Mouse (Mus musculus) adrenal gland, adult (tissue): Measurements from ENCODE around the gene Fabp2.
"Not testable (repeated sequence)": the region's sequence is repeated elsewhere in the genome, so short reads cannot be mapped to it uniquely, and the experiment has no call there.

Experiments used
- DNase-seq, 2 experiments: peaks; one replicate each; pipeline ENCODE4 v3.0.0; 2022 to 2023; ENCODE audit warnings: low spot score in 1 of 2; ENCODE audit not compliant: inconsistent age in 2 of 2

Gene Fabp2

DNA sequence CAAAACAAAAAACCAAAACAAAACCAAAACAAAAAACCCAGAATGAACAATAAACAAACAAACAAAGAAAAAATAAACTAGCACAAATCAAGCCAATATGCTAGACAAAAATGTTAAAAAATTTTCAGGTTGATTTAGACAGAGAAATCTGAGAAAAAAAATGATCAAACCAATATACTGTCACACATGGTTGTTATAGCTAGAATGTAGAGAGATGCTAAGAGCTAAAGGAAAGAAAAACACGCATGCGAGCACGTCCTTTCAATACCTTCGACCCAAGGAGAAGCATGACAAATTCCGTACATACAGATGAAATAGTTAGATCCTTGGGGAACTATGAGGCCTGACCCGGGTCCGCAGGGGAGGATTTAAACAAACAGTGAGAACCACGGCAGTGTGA, 24.4 kb downstream of the Fabp2 start, which contains the start of gene Gm10959:
Gm10959 (minus strand) TSS at position 101 of the 400 bp plus-strand sequence.
- DNase-seq, result no peak

DNA sequence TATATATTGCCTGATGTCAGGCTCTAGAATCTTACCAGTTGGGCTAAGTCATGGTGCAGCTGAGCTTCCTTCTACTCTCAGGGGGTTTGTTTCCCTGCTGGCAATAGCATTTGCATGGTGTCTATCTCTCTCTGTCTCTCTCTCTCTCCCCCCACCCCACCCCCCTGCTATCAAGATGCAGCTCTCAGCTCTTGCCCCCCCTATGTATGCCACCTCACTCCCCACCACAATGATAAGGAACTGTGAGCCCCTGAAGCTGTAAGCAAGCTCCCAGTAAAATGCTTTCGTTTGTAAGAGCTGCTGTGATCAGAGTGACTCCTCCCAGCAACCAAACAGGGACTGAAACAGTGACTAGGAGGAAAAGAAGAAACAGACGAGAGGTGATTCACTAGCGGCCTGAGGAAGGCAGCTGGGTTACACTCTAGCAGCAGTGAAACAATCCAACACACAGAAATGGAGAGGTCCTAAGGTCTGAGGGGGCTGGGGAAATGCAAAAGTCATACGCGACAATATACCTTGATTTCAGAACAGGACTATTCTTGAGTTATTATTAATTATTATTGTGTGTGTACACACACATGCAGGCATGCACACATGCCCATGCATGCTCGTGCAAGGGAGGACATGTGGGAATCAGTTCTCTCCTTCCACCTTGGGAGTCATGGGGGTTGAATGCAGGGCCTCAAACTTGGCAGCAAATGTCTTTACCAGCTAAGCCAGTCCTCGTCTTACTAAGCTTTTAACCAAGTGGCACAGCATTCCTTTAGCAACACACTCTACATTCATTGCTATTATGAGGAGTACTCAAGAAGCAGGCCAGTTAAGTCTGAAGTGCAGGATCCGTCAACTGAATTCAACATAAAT, 25.9 kb downstream of the Fabp2 start:
- DNase-seq, result no peak

- peak in 1 of 2 experiments; percentile 40 for DNase-seq
Measured at GRCm38 (mm10) chr3:122921676-122922527, 27.0 kb downstream of the Fabp2 start.

DNA sequence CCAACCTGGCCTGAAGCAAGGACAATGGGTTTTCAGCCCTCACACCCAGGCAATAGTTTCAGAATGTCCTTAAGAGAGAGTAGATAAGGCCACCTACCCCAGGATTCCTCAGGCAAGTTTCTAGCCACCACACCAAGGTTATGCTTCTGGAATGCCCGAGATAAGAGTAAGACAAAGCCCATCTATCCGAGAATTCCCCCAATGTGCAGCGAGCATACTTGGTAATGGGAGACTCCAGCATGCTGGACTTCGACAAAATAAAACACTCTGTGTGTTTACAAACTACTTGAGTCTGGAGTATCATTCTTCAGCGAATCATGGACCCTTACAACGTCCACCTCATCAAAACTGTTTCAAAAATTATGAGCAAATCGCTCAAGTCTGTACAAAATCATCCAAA, 28.3 kb downstream of the Fabp2 start:
- DNase-seq, result peak in 1 of 2 experiments; percentile 56

- peak; percentile 98 to 99 for DNase-seq
Measured at GRCm38 (mm10) chr3:122924009-122924914, 29.4 kb downstream of the Fabp2 start, which contains the start of gene 1810037I17Rik. Gene 1810037I17Rik, plus strand, starts transcription at chr3:122924203.

- DNase-seq, result no peak
Measured at GRCm38 (mm10) chr3:122929723-122930122, 34.9 kb downstream of the Fabp2 start.

DNA sequence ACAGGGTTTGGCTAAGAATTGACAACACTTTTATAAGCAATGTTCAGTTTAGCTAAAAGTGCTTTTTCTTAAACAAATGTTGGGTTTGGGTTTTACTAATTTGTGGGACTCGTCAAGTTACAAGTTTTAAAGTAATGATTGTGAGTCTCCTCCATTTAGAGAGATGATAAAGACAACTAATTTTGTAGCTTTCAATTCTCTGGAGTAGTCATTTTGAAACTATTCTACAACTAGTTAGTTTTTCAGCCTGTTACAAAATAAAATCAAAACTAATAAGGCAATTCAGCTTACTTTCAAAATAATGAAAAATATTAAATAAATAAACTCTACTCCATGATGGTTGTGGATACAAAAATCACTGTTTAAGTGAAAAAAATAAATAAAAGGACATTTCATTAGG, 37.6 kb downstream of the Fabp2 start:
- no peak for DNase-seq

GRCm38 (mm10) chr3:122937176-122937575, 42.3 kb downstream of the Fabp2 start:
- DNase-seq, result not testable (repeated sequence)

GRCm38 (mm10) chr3:122939215-122939614, 44.3 kb downstream of the Fabp2 start:
- peak in 1 of 2 experiments; percentile 68 for DNase-seq

- DNase-seq, result peak; percentile 57 to 82
Measured at GRCm38 (mm10) chr3:122943387-122943890, 48.6 kb downstream of the Fabp2 start.
